Mouse (Mus musculus) heart, postnatal 0 days (tissue): Measurements from ENCODE around the gene Casr. TPM values are rescaled to one million over a fixed set of nuclear protein-coding genes. Genes with fewer than 3 reads are reported as not detected.

Experiments used
- ATAC-seq: fragments of 200-750 bp; cut with Nextera tagmentation; 2 replicates; pipeline ENCODE4 v1.8.0; 2017; ENCODE audit warnings: low read depth, moderate number of reproducible peaks, moderate library complexity; ENCODE audit not compliant: insufficient read depth
- DNase-seq: peaks from one replicate; pipeline ENCODE4 v3.0.0-alpha.2; 2016; ENCODE audit warnings: low spot score
- H3K27ac ChIP-seq: fragments of 300-500 bp; sonication (generic); 2 replicates; pipeline ENCODE4 v1.5.1; 2014; ENCODE audit warnings: low read depth, mild to moderate bottlenecking
- H3K27me3 ChIP-seq: fragments of 300-500 bp; sonication (generic); 2 replicates; pipeline ENCODE4 v1.6.1; 2014; ENCODE audit warnings: low read length, mixed read lengths; ENCODE audit not compliant: control insufficient read depth, insufficient read depth
- H3K36me3 ChIP-seq: fragments of 300-500 bp; sonication (generic); replicated peaks from 2 replicates; pipeline ENCODE4 v1.6.1; 2014; ENCODE audit warnings: low read length, mixed read lengths; ENCODE audit not compliant: control insufficient read depth, insufficient read depth
- H3K4me1 ChIP-seq: fragments of 300-500 bp; sonication (generic); 2 replicates; pipeline ENCODE4 v1.6.1; 2014; ENCODE audit warnings: antibody characterized with exemption; ENCODE audit not compliant: control insufficient read depth, insufficient read depth
- H3K4me2 ChIP-seq: fragments of 300-500 bp; sonication (generic); 2 replicates; pipeline ENCODE4 v1.6.1; 2014; ENCODE audit warnings: low read depth, mild to moderate bottlenecking, low read length, moderate library complexity
- H3K4me3 ChIP-seq: fragments of 300-500 bp; sonication (generic); 2 replicates; pipeline ENCODE4 v1.5.1; 2014; ENCODE audit warnings: low read depth, low read length
- H3K9ac ChIP-seq: fragments of 300-500 bp; sonication (generic); replicated peaks from 2 replicates; pipeline ENCODE4 v1.6.1; 2014; ENCODE audit warnings: low read depth, low read length, mixed read lengths
- H3K9me3 ChIP-seq: fragments of 300-500 bp; sonication (generic); replicated peaks from 2 replicates; pipeline ENCODE4 v1.6.1; 2016; ENCODE audit warnings: low read length; ENCODE audit not compliant: control insufficient read depth
- CTCF ChIP-seq: IDR thresholded peaks from 2 replicates; pipeline ENCODE4 v1.5.1; 2016; ENCODE audit warnings: antibody characterized with exemption, control low read depth, low read depth
- EP300 ChIP-seq: IDR thresholded peaks from 2 replicates; pipeline ENCODE4 v1.6.1; 2016; ENCODE audit warnings: antibody characterized with exemption, low read depth
- WGBS: fragments of 180-500 bp; shearing (Covaris S2); extraction: QIAGEN DNeasy Blood & Tissue Kit; methylation state at CpG from one replicate; pipeline ENCODE4 v1.1.7; 2014; 5-methylcytosine and 5-hydroxymethylcytosine counted together
- polyA plus RNA-seq: library from polyadenylated mRNA; unstranded; fragments of >200 nt; fragmentation: Nextera tagmentation; extraction: Ambion mirVana; gene quantifications from 2 replicates; pipeline ENCODE4 v1.2.1, GENCODE M21; 2015
- total RNA-seq: library from RNA; depleted of rRNA; stranded (reverse); fragments of >200 nt; gene quantifications from 2 replicates; pipeline ENCODE4 v1.2.3, GENCODE M21; 2014; ENCODE audit warnings: low replicate concordance

Casr gene
- total and polyA plus RNA-seq, 2 experiments from 2014 or later: 0.31 TPM; not detected in 1

DNA sequence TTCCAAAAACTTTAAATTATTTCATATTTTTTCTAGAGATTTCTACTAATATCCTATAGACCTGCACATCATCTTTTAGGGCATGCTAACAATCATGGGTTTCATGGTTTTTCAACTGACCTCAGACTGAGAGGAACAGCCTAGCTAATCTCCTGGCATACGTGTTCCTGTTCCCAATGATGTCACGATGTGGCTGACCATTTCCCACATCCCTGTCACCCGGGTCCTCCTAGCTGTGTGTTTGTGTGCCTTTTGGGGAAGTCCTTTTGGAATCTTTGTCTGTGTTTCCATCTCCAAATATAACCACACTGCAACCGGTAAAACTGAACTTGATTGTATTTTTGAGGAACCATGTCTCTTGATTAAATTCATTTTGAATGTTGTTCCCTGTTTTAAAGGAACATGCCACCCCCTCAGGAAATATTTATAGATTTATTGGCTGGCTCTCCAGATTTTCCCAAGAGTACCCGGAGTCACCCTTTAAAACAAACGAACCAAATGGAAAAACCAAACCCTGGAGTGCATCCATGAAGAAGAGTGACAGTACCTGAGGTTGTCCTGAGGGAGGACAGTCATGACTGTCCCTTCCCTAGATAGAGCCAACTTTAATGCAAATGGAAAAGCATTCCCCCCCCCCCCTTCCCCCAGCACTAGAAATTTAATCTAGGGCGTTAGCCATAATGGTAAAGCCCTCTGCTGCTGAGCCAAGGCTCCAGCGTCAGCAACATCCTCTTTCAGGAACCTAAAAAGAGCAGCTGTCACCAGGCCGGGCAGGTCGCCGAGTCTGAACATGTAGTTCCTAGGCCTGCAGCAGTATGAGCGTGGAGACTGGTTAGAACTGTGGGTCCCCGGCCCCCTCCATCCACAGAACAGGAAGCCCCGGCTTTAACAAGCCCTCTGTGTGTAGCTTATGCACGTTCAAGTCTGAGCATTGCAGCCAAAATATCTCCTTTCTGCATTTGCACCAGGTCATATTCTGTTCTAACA, 31.1 kb downstream of the Casr start:
- no peak overlapping the region for H3K27ac ChIP-seq
- TF ChIP-seq EP300 (no peak), CTCF (no peak)
- no peaks in the 10 kb centered on the region for H3K4me1 ChIP-seq
- no peak overlapping the region for H3K4me3 ChIP-seq
- 43% methylated on average over 15 of the region's 15 CpGs for WGBS
- no peak overlapping the region for H3K4me2 ChIP-seq
- no peaks in the 10 kb centered on the region for H3K36me3 ChIP-seq
- no peak overlapping the region for H3K9ac ChIP-seq
- no peaks in the 10 kb centered on the region for H3K27me3 ChIP-seq
- H3K9me3 ChIP-seq: no peaks in the 10 kb centered on the region
- ATAC-seq: no peak
- no peak for DNase-seq

DNA sequence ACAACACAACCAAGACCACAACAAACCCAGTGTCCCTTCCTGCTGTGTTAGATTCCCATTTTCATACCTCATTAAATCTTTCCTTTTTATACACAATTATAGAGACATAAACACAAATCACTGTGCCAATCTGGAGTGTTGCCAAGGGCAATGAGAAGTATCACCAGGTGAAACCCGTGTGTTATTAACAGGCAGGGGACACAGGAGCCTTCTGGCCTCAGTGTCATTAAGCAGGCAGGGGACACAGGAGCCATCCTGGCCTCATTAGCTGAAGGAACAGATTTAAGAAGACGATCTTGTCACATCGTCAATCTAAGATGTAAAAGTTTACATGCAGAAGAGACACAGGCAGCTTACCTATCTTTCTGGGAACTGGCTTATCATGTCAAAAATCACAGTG, 33.1 kb downstream of the Casr start:
- no peak for DNase-seq
- 80% methylated on average over 3 of the region's 3 CpGs for WGBS

DNA sequence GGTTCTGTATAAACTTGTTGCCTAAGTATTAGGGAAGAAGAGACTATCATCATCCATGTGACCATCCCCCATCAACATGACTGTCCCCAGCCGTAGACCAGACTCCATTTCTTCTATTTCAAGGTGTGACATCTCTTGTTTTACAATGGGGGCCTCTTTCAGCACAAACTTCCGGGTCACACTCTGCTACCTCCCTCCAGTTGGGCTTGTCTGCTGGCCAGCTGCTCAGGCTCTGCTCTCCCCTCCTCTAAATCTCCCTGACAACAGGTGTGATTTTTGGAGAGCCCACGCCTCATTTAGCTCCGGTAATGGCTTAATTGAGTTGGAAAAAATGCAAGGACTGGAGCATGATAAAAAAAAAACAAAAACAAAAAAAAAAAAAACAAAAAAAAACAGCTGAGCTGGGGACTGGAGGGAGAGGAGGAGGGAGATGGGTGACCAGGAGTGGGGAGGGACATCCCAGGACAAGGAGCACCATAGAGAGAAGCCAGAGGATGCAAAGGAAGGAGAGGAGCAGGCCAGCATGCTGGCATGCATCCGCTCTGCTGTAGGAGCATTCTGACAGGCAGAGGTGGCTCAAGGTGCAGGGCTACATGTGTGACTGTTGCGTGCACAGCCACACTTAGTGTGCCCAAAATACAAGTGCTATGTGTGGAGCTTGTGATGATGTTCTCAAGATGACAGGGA, 35.2 kb downstream of the Casr start:
- WGBS: 62% methylated on average over 6 of the region's 6 CpGs
- Histone ChIP-seq H3K9me3 (no peaks in the 10 kb centered on the region), H3K9ac (no peak overlapping the region), H3K4me3 (no peak overlapping the region), H3K36me3 (no peaks in the 10 kb centered on the region), H3K27me3 (no peaks in the 10 kb centered on the region), H3K4me1 (no peaks in the 10 kb centered on the region), H3K27ac (no peak overlapping the region), H3K4me2 (no peak overlapping the region)
- TF ChIP-seq EP300 (no peak), CTCF (no peak)
- ATAC-seq: no peak
- no peak for DNase-seq

More for the DNA sequence above, 33.1 kb downstream of the Casr start:
- H3K36me3 ChIP-seq: no peaks in the 10 kb centered on the region
- H3K9me3 ChIP-seq: no peaks in the 10 kb centered on the region
- H3K4me1 ChIP-seq: no peaks in the 10 kb centered on the region
- ATAC-seq: no peak
- no peak overlapping the region for H3K27ac ChIP-seq
- no peak overlapping the region for H3K4me2 ChIP-seq
- H3K4me3 ChIP-seq: no peak overlapping the region
- H3K27me3 ChIP-seq: no peaks in the 10 kb centered on the region
- H3K9ac ChIP-seq: no peak overlapping the region
- TF ChIP-seq EP300 (no peak), CTCF (no peak)

DNA sequence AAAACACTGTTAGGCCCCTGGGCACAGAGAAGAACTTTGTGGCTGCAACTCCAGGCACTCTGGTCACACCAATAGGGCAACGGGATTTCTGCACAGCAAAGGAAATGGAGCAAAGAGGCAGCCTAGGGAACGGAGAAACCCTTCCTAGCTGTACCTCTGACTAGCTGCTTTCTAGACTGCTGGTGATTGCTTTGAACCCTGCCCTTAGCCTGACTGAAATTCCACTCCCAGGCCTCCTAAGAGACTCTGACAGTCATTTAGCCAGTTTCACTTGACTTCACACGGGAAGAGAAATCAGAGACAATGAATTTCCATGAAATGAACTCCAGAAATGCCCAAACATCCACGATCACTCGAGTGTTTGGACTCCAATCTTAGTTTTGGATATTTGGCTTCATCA, 38.8 kb downstream of the Casr start:
- no peaks in the 10 kb centered on the region for H3K36me3 ChIP-seq
- no peak overlapping the region for H3K9ac ChIP-seq
- 70% methylated on average over 5 of the region's 5 CpGs for WGBS
- ATAC-seq (no peak), DNase-seq (no peak)
- TF ChIP-seq CTCF: no peak
- TF ChIP-seq EP300: no peak
- H3K4me3 ChIP-seq: no peak overlapping the region
- H3K4me1 ChIP-seq: no peaks in the 10 kb centered on the region
- no peak overlapping the region for H3K4me2 ChIP-seq
- no peaks in the 10 kb centered on the region for H3K27me3 ChIP-seq
- H3K9me3 ChIP-seq: no peaks in the 10 kb centered on the region
- H3K27ac ChIP-seq: no peak overlapping the region

DNA sequence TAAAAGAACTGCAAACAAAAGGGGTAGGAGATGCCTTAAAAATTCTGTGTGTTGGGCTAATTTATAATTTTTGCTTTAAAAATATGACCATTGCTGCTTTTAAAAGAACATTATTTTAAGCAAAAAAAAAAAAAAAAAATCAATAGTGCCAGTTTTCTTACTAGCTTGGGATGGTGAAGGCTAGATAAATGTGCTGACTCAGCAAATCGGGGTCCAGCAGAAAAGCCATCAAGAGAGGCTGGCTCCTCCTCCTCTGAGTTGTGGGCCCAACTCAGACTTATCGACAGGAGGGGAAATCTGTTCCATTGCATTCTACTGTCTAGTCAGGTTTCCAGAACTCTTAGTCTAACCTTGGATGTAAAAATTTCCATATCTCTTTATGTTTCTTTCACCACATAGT, 45.6 kb downstream of the Casr start:
- no peaks in the 10 kb centered on the region for H3K36me3 ChIP-seq
- H3K4me3 ChIP-seq: no peak overlapping the region
- H3K27me3 ChIP-seq: no peaks in the 10 kb centered on the region
- H3K9ac ChIP-seq: no peak overlapping the region
- no peak for ATAC-seq
- no peak overlapping the region for H3K4me2 ChIP-seq
- TF ChIP-seq EP300: no peak
- no peak for TF ChIP-seq CTCF
- H3K4me1 ChIP-seq: no peaks in the 10 kb centered on the region
- H3K27ac ChIP-seq: no peak overlapping the region
- no peak for DNase-seq
- H3K9me3 ChIP-seq: no peaks in the 10 kb centered on the region
- 52% methylated on average over 2 of the region's 2 CpGs for WGBS
